Comparison of ENCODE assay signal across 33 mouse cellular contexts in genomic region chr4:45921663-45922435, GRCm38 (mm10). TPM values are rescaled to one million over a fixed set of nuclear protein-coding genes. Genes with fewer than 3 reads are reported as not detected.
"Had no signal": no experiment of that assay in that cellular context is flagged by ENCODE, and none has a peak within 500 bp of the region (broad histone marks: within the 10 kb centered on the region; RNA-seq: fewer than 3 reads in every experiment).

No protein-coding gene starts in this region.

- ATAC-seq: hindbrain, embryonic 16.5 days; hindbrain, postnatal 0 days; inflammation-experienced regulatory T-cells, adult 6 months; intestine, embryonic 15.5 days; intestine, embryonic 16.5 days; intestine, postnatal 0 days had no signal

- H3K4me2 ChIP-seq: heart, embryonic 11.5 days; heart, embryonic 12.5 days; heart, embryonic 13.5 days; heart, embryonic 15.5 days; hindbrain, embryonic 12.5 days; hindbrain, embryonic 13.5 days; hindbrain, embryonic 14.5 days; hindbrain, embryonic 15.5 days; intestine, embryonic 15.5 days had no signal

- H3K4me3 ChIP-seq: heart, adult 2 months; heart, embryonic 10.5 days; heart, embryonic 12.5 days; heart, embryonic 13.5 days; heart, embryonic 15.5 days; hindbrain, embryonic 10.5 days; hindbrain, embryonic 12.5 days; hindbrain, embryonic 13.5 days; hindbrain, embryonic 15.5 days; intestine, embryonic 15.5 days; layer of hippocampus, adult 2 months; left cerebral cortex, adult 2 months had no signal

- H3K27me3 ChIP-seq: heart, embryonic 13.5 days; heart, embryonic 15.5 days; hindbrain, embryonic 12.5 days; hindbrain, embryonic 13.5 days; hindbrain, embryonic 15.5 days; intestine, embryonic 15.5 days had no signal

- H3K27ac ChIP-seq: heart, adult 2 months; heart, embryonic 10.5 days; heart, embryonic 13.5 days; heart, embryonic 15.5 days; hindbrain, embryonic 10.5 days; hindbrain, embryonic 12.5 days; hindbrain, embryonic 13.5 days; hindbrain, embryonic 14.5 days; hindbrain, embryonic 15.5 days; hindbrain, postnatal 0 days; intestine, embryonic 15.5 days; layer of hippocampus, adult 2 months; left cerebral cortex, adult 2 months had no signal

- H3K9ac ChIP-seq: heart, embryonic 12.5 days; heart, embryonic 13.5 days; heart, embryonic 15.5 days; hindbrain, embryonic 12.5 days; hindbrain, embryonic 13.5 days; hindbrain, embryonic 14.5 days; hindbrain, embryonic 15.5 days; intestine, embryonic 15.5 days had no signal

- H3K36me3 ChIP-seq: heart, embryonic 10.5 days; heart, embryonic 12.5 days; heart, embryonic 13.5 days; heart, embryonic 15.5 days; hindbrain, embryonic 10.5 days; hindbrain, embryonic 12.5 days; hindbrain, embryonic 13.5 days; hindbrain, embryonic 15.5 days; intestine, embryonic 15.5 days had no signal

- H3K4me1 ChIP-seq: heart, embryonic 10.5 days; heart, embryonic 12.5 days; heart, embryonic 13.5 days; heart, embryonic 15.5 days; hindbrain, embryonic 10.5 days; hindbrain, embryonic 12.5 days; hindbrain, embryonic 13.5 days; hindbrain, embryonic 15.5 days; intestine, embryonic 15.5 days had no signal

- DNase-seq: heart, adult 18-20 months; heart, adult 2 months; heart, postnatal 10 days; heart, postnatal 14 days; heart, postnatal 36 days; heart, postnatal 4 days; kidney, adult 18-20 months; kidney, adult 2 months; kidney, postnatal 10 days; kidney, postnatal 14 days; kidney, postnatal 25 days; kidney, postnatal 4 days; layer of hippocampus, adult 9-11 months; layer of hippocampus, postnatal 36 days had no signal

- H3K9me3 ChIP-seq: heart, embryonic 10.5 days; heart, embryonic 13.5 days; heart, embryonic 15.5 days; hindbrain, embryonic 10.5 days; hindbrain, embryonic 12.5 days; hindbrain, embryonic 13.5 days; hindbrain, embryonic 15.5 days; intestine, embryonic 15.5 days had no signal

RNA-seq across cellular contexts. Expression of gene Ccdc180, which starts 31.7 kb away (rescaled TPM):
- polyA plus RNA-seq: large intestine, adult 2 months had no signal
